Mouse (Mus musculus) liver, postnatal 0 days (tissue): ENCODE results near the gene Armcx4.

Experiments
- CTCF ChIP-seq: sonication (generic); IDR thresholded peaks from 2 replicates; pipeline ENCODE4 v1.5.1; 2016; ENCODE audit warnings: antibody characterized with exemption, low read depth
- EP300 ChIP-seq: IDR thresholded peaks from 2 replicates; pipeline ENCODE4 v1.6.1; 2016; ENCODE audit warnings: antibody characterized with exemption, low read depth, mild to moderate bottlenecking

GRCm38 (mm10) chrX:134729778-134730177, 43.5 kb downstream of the Armcx4 start:
- peak; percentile 66 for TF ChIP-seq CTCF
- no peak for TF ChIP-seq EP300
